Mouse (Mus musculus): ENCODE measurements around the gene Arl4a. TPM values are rescaled to one million over a fixed set of nuclear protein-coding genes. Genes with fewer than 3 reads are reported as not detected.

Gene Arl4a
- total RNA-seq, 4 experiments from 2014 or later = 19.5 to 26.4 (median 25.5) TPM

DNA sequence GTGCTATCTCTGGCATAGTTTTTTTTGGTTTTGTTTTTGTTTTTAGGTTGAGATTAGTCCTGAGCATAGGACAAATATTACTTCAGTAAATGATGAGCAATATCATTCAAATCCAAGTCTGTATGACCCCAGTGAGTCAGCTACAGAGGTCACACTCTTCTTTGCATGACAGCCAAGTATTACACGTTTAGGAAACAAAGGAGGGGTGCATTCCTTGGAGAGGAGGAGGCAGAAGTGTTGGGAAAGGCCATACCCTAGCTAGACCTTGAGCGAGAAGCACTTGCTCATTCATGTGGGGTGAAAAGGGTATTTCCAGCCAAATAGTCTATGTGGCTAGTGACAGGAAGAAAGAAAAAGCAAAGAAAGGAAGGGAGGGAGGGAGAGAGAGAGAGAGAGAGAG is 28.0 kb downstream of the Arl4a start:
- DNase-seq (ENCODE audit: low spot score in 2 of 2) = no peak

DNA sequence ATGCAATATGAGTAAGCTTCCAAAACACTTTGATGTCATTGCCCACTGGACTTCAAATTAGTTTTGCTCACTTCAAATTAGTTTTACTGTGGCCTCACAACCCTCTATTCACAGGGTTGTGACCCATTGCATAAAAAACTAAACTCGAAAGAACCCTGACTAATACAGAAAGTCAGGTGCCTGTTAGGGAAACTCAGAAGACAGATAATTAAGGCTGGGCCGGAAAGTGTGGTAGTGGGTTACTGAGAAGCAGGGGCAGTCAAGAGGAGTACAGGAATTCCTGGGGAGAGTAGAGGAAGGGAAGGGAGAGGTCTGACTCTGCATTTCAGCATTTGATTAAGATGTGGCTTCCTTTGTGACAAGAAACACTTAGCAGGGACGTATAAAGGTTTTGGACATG is 29.4 kb downstream of the Arl4a start:
- DNase-seq (ENCODE audit: low spot score in 2 of 2) = no peak

DNA sequence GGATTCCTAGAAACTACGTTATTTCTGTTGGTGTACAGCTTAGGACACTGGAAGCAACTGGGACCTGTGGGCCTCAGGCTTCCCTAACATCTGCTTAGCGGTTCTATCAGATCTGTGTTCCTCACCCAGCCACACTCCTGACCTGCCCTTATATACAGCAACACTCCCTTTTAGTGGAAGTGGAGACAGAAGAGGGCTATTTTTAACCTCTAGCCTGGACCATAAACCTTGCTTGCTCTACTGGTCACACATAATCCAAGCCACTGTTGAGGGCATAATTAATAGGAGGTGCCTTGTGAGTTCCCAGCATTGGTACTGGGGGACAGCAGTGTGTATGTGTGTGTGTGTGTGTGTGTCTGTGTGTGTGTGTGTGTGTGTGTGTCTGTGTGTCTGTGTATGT is 33.1 kb downstream of the Arl4a start:
- no peak for DNase-seq (ENCODE audit: low spot score in 2 of 2)

DNA sequence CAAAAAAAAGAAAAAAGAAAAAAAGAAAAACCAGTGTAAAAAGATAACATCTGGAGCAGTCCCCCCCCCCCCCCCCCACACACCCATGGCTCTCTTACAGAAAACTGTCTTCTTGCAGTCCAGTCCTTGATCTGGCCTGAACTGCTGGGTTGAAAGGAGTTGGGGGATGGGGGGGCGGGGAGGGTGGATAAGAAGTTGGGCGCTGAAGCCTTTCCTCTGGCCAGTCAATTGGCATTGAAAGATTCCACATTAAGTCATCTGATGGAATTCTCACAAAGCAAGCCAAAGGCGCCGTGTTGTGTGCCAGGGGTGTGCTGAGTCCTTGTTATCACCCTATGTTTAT is 39.0 kb downstream of the Arl4a start:
- no peak for DNase-seq (ENCODE audit: low spot score in 2 of 2)

DNA sequence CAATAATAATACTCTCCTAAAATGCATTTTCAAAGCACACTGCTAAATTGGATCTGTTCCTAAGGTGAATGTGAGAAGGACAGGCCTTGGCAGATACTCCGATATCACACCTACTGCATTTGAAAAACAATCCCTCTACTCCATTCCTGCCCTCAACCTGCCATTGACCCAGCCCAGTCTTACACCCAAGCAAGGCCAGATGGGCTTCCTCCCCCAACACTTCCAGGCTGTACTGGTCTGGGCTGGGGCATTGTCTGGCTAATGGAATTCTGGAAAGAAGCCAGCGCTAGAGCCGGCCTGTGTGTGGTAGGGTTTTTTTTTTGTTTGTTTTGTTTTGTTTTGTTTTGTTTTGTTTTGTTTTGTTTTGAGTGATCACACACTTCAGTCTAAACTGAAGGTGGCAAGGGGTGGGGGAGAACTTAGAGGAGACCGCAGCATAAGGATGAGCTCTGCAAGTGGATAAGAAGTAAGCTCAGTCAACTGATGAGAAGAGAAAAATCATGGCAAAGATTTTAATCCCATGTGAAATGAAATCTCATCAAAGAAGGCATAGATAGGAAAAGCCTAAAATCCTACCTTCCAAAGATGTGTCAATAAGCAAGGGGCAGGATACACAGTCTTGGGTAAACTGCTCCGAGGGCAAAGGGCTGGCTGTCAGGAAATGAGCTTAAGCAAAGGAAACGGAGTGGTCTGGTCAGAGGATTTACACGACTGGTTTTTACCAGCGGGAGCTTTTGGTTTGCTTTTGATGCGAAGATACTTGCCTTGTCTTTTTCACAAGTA is 39.6 kb downstream of the Arl4a start:
- DNase-seq (ENCODE audit: low spot score in 2 of 2) = no peak

DNA sequence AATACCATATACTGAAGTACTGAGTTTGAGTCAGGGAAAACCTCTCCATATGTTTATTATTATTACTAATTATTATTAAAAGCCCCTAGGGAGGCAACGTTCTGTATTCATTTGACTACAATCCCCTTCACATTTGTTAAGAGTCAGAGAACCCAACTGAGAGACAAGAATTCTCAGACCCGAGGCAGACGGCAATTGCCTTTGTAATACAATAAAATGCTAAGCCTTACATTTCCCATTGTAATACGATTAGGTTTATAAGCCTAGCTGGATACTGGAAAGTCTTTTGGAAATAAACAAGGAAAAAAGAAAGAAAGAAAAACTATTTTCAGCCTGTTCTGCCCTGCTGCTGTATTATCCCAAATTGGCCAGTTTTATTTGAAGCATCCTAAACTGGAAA is 40.2 kb downstream of the Arl4a start:
- DNase-seq (ENCODE audit: low spot score in 2 of 2) = no peak

DNA sequence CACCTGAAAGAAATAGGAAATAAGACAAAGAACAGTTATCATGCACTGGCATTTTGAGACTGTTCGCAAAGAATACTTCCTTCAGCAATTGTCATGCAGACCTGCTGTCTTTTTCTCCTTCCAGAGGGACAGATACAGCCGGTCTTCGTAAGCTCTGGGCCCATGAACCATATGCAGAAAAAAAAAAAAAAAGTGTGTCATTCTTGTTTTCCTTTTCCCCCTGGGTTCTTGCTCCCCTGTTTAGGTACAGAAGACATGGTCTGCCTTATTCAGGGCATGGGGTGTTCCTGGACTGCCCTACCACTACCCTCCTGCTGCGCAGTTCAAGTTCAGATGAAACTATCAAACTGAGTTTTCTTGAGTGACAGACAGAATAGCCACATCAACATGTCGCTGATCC is 41.8 kb downstream of the Arl4a start:
- DNase-seq (ENCODE audit: low spot score in 2 of 2) = no peak

DNA sequence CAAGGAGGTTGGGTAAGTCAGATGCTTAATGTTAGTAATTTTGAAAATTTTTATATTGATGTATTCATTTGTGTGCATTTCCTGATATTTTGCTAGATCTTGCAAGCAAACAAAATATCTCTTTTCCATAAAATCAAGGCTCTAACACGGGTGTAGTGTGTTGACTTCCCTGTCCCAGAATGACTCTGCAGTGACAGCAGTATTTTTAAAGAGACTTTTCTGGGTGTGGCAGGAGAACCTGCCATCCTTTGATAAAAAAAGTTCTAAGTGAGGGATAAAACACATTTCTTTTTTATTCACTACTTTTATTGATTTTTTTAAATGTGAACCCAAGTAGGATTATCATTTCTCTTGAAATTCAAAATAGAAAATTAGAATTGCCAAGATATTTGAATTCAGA is 42.2 kb downstream of the Arl4a start:
- no peak for DNase-seq (ENCODE audit: low spot score in 2 of 2)

DNA sequence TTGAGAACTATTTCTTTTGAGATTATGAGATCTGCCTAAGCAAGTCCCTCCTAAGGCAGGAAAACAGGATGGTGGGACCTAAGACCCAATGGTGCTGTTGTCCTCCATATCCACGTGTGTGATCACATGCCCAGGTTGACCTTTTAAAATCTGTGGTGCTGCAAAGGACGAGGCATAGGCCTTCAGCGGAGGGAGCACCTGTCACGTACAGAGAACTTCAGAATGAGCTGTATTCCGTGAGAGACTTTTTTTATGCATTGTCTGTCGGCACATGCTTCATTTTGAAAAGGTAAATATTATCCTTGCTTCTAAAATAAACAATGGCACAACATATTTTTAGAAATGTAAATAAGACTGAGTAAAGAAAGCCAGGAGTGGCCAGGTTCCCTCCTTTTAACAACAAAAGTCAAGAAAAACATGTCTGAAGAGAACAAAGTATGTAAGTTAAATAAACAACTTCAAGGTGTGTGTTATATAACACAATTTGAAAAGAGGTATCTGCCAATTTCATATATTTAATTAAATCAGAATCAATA is 45.0 kb downstream of the Arl4a start:
- DNase-seq (ENCODE audit: low spot score in 2 of 2) = no peak

DNA sequence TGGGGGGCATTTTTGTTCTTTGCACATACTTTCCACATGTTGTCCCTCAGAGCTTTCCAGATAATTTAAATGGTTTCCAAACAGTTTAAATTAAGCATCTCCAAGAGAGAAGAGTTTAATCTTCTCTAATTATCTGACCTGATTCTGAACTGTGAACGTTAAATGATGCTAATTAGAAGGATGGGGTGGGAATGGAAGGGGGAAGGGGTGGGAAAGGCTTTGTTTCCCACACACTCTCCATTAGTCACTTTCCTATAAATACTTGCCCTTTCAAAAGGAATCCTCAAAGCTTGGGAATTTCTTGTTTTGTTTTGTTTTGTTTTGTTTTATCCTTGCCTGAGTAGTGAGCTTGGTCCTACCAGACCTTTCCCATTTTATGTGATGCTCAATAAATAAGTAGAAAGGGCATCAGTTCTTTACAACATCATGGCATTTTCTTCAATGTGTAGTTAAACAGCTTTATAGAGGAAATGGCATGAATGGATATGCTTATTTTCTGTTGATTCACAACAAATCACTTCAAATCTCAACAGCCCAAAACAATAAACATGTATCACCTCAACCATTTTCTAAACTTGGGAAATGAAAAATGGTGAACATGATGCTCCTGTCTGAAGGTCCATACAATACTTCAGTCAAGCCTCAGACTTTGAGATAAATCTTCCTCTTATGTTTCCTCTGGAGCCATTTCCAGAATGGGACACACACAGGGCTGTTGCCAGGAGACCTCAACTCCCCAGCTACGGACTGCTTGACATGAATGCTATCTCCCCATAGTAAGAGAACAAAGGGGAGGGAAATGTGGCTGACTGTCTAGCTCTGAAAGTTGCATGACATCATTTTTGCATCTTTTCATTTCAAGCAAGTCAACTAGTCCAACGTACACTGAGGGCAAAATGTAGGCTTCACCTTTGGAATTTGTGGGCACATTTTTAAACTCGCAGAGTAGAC is 46.7 kb downstream of the Arl4a start:
- no peak for DNase-seq (ENCODE audit: low spot score in 2 of 2)

DNA sequence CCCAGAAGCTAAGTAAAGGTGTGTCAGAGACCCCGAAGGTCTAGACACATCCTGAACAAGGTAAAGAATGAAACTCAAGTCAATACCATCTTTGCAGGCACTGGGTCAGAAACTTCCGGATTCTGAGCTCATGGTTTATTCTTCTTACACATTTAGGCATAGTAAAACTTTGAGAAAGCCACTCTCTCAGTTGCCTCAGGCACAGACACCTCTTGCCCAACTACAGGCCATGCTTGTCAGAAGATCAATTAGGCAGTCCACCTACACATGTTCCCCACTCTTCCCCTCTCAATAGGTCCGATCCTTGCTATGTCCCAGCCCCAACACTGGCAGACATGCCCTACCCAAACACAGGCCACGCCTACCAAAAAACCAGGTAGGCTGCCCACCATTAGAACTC is 48.7 kb downstream of the Arl4a start:
- no peak for DNase-seq (ENCODE audit: low spot score in 2 of 2)

DNA sequence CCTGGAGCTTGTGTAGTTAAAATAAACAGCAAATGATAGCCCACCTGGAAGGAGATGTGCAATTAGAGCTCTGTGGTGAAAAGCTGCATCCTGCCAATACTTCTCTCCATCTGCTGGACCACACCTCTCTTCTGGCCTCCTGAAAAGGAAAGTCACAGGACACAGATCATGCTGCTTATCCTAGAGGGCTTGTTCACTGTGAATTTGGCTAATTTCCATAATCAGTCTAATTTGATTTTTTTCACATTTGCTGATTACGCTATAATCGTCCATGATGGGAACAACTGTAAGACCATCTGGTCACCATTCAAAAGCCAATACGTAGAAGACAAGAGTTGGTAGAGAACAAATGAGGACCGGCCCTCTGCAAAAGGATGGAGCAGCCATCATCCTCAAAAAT is 50.6 kb downstream of the Arl4a start:
- no peak for DNase-seq (ENCODE audit: low spot score in 2 of 2)

DNA sequence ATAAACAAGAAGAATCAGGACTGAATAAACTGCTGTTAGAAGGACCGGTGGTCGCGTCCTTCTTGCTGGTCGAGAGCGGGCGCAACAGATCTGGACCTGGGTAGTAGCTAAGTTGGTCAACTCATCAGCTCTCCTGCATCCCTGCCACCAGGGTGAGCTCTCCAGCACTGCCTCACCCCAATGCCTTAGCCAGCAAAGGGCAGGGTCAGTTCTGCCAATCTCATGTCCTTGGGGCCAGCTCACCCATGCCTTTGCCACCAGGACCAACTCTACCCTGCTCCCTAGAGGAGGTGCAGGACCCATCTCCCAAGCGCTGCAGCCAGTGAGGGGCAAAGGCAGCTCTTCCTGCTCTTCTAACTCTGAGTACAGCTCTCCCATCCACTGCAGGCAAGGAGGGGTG is 52.2 kb downstream of the Arl4a start:
- no peak for DNase-seq (ENCODE audit: low spot score in 2 of 2)

DNA sequence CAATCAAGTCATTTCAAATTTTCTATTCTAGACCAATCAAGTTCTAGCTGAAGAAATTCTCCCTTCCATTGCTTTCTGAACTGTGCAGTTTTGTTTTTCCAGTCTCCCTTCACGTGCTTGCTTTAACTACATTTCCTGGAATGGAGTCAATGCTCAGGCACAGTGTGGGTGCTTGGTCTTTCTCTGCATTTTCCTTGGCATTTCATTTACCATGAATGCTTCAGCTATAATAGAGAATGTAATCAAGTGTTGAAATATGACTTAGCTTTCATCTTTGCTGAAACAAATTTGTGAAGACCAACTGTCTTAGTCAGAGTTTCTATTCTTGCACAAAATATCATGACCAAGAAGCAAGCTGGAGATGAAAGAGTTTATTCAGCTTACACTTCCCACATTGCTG is 58.0 kb downstream of the Arl4a start:
- no peak for DNase-seq (ENCODE audit: low spot score in 2 of 2)

DNA sequence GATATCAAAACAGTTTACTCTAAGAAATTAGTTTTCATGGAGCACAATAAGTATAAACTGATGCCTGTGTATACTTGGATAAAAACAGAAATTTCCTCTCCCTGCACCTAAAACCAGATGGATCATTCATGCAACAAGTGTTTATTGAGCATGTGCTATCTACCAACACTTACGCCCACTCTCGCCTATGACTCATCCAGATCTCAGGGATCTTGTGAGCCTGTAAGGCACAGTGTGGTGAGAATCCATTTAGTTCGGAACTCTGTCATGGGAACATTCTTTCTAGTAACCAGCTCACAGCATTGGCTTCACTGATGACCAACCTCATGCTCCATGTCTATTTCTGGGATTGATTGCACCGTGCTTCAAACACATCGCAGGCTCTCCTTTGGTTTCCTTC is 58.8 kb downstream of the Arl4a start:
- no peak for DNase-seq (ENCODE audit: low spot score in 2 of 2)

DNA sequence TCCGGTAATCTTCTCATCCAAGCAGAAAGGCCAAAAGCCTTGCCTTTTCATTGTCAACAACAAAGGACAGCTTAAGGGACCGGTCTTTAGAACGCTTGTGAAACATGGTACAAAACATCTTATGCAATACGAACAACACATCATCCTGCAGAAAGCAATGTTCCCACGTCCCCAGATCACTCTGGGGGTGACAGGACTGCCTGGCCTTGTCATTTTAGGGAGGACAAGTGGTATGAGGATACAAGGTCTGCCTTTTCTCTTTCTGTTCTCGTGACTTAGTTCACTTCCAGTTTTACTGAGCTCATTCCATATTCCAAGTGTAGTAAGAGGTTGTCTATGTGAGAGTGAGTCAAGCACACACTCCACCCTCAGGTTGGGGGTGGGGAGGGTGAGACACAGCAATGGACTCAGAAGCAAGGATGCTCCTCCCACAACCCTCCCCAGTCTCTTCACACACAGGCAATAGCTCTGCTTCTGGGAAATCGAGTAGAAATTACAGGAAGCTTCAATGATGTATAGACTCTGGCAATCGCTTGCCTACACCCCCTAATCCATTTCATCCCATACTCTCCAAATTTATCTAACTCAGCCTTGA is 59.7 kb downstream of the Arl4a start:
- no peak for DNase-seq (ENCODE audit: low spot score in 2 of 2)

DNA sequence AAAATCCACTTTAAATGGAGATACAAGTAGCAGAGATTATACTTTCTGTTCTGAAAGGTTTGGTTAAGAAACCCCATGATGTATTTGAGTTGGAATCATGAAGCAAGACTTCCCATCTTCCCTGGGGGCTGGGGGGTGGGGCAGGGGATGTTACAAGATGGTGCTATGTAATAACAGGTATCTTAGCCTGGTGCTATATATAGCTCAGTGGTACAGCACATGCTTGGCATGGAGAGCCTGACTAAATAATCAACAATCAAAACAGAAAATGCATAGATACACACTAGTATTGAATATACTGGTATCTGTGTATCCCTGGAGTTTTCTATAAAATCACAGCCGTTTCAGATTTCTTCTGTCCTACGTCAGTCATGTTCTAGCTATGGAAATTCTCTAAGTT is 61.4 kb downstream of the Arl4a start:
- DNase-seq (ENCODE audit: low spot score in 2 of 2) = no peak

DNA sequence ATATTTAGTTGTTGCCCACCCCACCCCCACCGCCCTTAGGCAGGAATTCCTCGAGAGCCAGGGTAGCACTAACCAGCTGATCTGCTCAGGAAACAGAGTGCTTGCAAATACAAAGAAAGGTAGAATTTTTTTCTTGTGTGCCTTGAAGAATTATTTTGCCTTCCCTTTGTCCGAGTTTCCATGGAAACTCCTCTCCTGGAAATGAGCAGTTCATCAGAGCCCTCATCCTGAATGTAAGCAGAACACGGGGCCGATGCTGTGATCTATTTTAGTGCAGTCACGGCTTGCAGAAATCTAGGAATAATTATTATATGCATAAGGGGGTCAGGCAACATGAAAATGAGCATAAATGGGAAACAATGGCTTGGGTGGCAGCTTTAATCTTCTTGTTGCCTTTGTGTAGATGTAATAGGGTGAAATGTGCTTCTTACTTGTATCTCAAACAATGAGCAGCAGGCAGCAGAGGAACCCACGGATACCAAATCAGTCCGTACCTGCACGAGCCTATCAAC is 61.9 kb downstream of the Arl4a start:
- no peak for DNase-seq (ENCODE audit: low spot score in 2 of 2)

DNA sequence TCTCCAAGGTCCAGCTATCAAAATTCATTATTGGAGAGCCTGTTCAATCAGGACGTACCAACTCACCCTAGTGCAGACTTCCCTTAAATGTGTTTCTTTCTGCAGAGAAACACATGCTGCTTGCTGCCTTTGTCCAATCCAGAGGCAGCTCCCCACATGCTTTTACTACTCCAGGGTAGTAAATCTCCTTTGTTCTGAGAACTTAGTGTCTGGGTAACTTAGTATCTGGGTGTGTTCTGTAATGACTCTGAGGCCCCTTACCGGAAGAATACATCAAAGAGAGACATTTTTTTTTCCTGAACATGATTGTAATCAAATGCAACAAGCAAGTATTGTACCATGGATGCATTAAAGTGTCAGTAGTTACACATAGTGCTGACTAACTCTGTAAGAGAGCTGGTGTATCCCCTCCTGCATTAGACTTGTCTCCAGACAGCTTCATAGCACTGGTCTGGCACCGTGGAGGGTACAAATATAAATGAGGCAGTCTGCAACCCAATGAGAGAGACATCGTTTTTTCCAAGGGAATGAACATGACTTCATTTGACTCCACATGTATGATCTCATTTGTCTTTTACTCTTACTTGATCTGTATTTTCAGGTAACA is 62.7 kb downstream of the Arl4a start:
- no peak for DNase-seq (ENCODE audit: low spot score in 2 of 2)

DNA sequence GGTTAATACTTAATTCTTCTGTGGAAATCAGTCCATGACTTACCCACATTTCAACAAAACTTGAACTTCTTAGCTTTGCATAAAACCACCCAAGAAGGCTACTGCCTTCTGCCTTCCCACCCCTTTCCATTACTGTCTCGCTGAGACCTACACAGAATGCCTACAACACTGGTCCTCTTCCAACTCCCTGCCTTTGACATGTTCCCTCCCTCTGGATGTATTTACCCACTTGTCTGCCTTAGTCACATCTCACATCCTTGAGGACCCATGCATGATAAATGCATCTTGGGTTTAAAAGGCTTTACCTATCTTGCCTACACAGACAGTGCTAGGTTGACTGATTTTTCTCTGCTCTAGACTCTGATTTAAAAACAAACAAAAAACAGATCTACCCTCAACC is 63.6 kb downstream of the Arl4a start:
- DNase-seq (ENCODE audit: low spot score in 2 of 2) = no peak

DNA sequence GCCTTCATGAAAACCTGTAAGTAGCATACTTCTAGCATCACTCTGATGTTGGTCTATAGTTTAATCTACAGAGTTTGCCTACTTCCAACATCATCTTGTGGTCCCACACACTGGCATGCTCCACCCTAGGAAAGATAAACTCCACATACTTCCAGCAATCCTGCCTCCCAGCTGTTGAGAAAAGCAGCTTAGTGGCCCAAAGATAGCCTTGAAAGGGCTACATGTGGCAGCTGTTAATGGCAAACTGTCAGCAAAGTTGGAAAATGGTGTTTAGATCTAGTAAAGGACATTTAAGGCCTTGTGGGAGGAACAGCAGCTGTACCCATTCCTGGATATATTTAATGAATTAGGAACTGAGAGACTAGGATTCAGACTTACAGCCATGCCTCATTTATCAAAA is 68.3 kb downstream of the Arl4a start:
- DNase-seq (ENCODE audit: low spot score in 2 of 2) = no peak

DNA sequence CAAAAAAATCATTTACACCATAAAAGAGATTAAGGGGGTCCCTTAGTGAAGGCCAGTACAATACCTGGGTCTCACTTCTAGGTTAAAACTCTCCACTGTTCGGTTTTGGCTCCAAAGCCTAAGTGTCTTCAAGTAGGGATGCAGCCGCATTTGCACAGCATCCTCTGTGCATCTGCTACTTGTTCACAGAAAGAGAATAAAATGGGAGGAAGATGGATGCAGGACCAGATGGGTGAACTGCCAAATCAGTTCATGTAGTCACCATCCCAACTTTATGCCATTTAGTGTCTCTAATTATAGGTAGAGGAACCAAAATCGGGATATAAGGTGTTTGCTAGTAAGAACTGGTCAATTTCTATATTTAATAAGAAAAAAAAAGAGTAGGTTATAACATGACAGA is 69.7 kb downstream of the Arl4a start:
- no peak for DNase-seq (ENCODE audit: low spot score in 2 of 2)

Measured in gastrocnemius, adult 8-10 months (tissue).